Mouse (Mus musculus) ES-Bruce4 (cell line): Measurements from ENCODE around the gene Rbm8a2.

Experiments
- CTCF ChIP-seq: IDR thresholded peaks from one replicate; pipeline ENCODE4 v1.8.1; 2011; ENCODE audit warnings: low read depth, low read length
- EP300 ChIP-seq: IDR thresholded peaks from 2 replicates; pipeline ENCODE4 v1.6.1; 2011; ENCODE audit warnings: low read depth, low read length; ENCODE audit not compliant: insufficient read depth
- POLR2A ChIP-seq: IDR thresholded peaks from one replicate; pipeline ENCODE4 v1.8.1; 2011; ENCODE audit warnings: low read length; ENCODE audit not compliant: insufficient read depth

GRCm38 (mm10) chr1:175997076-175997651 lies 18.2 kb upstream of the Rbm8a2 start:
- no peak for TF ChIP-seq CTCF
- no peak for TF ChIP-seq POLR2A
- TF ChIP-seq EP300, result no peak
